Mouse (Mus musculus) forebrain, postnatal 0 days (tissue): ENCODE data around the gene Ephb3. TPM values are rescaled to one million over a fixed set of nuclear protein-coding genes. Genes with fewer than 3 reads are reported as not detected.

Source experiments
- ATAC-seq: fragments of 200-750 bp; cut with Nextera tagmentation; 2 replicates; pipeline ENCODE4 v1.8.0; 2017; ENCODE audit warnings: mild to moderate bottlenecking, moderate library complexity
- DNase-seq: peaks from one replicate; pipeline ENCODE4 v3.0.0-alpha.2; 2015
- H3K27ac ChIP-seq: fragments of 300-500 bp; sonication (generic); 2 replicates; pipeline ENCODE4 v1.5.1; 2014; ENCODE audit warnings: low read depth, mild to moderate bottlenecking, antibody characterized with exemption, low read length, moderate library complexity, mixed read lengths
- H3K27me3 ChIP-seq: fragments of 300-500 bp; sonication (generic); 2 replicates; pipeline ENCODE4 v1.6.1; 2014; ENCODE audit warnings: mild to moderate bottlenecking, low read length, mixed read lengths; ENCODE audit not compliant: insufficient read depth
- H3K36me3 ChIP-seq: fragments of 300-500 bp; sonication (generic); 2 replicates; pipeline ENCODE4 v1.6.1; 2014; ENCODE audit warnings: mild to moderate bottlenecking, moderate library complexity; ENCODE audit not compliant: insufficient read depth
- H3K4me1 ChIP-seq: fragments of 300-500 bp; sonication (generic); 2 replicates; pipeline ENCODE4 v1.6.1; 2014; ENCODE audit warnings: antibody characterized with exemption; ENCODE audit not compliant: insufficient read depth
- H3K4me2 ChIP-seq: fragments of 300-500 bp; sonication (generic); 2 replicates; pipeline ENCODE4 v1.6.1; 2014; ENCODE audit warnings: low read depth, mild to moderate bottlenecking, moderate library complexity
- H3K4me3 ChIP-seq: fragments of 300-500 bp; sonication (generic); 2 replicates; pipeline ENCODE4 v1.5.1; 2014; ENCODE audit warnings: low read depth, low read length, mixed read lengths
- H3K9ac ChIP-seq: fragments of 300-500 bp; sonication (generic); 2 replicates; pipeline ENCODE4 v1.6.1; 2014; ENCODE audit warnings: mild to moderate bottlenecking
- H3K9me3 ChIP-seq: fragments of 300-500 bp; sonication (generic); 2 replicates; pipeline ENCODE4 v1.6.1; 2016; ENCODE audit warnings: low read length
- CTCF ChIP-seq: sonication (generic); IDR thresholded peaks from 2 replicates; pipeline ENCODE4 v1.5.1; 2016; ENCODE audit warnings: antibody characterized with exemption, control low read depth, low read depth
- WGBS: fragments of 180-500 bp; shearing (Covaris S2); extraction: QIAGEN DNeasy Blood & Tissue Kit; methylation state at CpG from one replicate; pipeline ENCODE4 v1.1.7; 2014; 5-methylcytosine and 5-hydroxymethylcytosine counted together
- polyA plus RNA-seq: library from polyadenylated mRNA; unstranded; fragments of >200 nt; fragmentation: Nextera tagmentation; extraction: Ambion mirVana; gene quantifications from 2 replicates; pipeline ENCODE4 v1.2.1, GENCODE M21; 2015
- total RNA-seq: library from RNA; depleted of rRNA; stranded (reverse); fragments of >200 nt; gene quantifications from 2 replicates; pipeline ENCODE4 v1.2.3, GENCODE M21; 2014

The Ephb3 gene
- total and polyA plus RNA-seq, 2 experiments from 2014 or later: 5.8 to 11.3 TPM

DNA sequence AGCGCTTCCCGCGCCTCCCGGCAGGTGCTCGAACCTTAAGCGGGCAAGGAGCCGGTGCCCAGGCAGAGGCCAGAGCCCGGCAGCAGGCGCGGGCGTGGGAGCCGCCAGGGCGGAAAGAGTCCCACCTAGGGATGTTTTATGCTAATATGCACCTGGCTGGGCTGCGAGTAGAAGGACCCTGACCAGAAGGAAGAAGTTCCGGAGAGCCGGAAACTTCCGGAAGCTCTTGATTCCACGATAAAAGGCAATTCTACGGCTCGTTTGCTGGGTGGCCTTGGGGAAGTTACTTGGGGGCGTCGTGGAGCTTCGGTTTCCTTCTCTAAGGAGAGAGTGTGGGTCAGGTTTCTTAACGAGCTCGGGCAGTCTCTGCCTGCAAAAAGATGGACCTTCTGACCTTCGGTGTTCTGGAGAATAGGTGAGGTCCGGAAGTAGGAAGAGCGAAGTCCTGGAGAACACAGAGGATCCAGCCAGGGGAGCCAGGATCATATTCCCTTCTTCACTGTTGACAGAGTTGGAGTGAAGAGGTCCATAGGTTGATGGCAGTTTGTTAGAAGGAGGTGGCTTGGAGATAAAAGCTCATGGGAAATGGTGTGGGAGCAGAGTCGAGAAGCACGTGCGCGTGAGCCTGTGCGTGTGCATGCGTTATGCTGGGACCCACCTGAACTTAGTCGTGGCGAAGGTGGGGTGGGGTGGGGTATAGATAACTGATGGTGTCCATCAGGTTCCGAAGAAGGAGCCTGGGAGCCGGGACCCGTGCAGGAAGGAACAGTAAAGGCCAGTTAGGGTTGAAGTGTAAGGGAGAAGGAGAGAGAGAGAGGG, 44.4 kb downstream of the Ephb3 start:
- DNase-seq (no peak), ATAC-seq (no peak)
- Histone ChIP-seq H3K4me1 (peaks cover 6% of the 10 kb centered on the region; the same call in 1 of the 2 replicates), H3K27me3 (peaks cover 23% of the 10 kb centered on the region), H3K9ac (peak overlapping the region; percentile 2; the same call in 1 of the 2 replicates), H3K9me3 (no peaks in the 10 kb centered on the region), H3K36me3 (no peaks in the 10 kb centered on the region), H3K27ac (no peak overlapping the region), H3K4me2 (peak overlapping the region; percentile 75), H3K4me3 (peak overlapping the region; percentile 40)
- no peak for TF ChIP-seq CTCF
- 8% methylated on average over 39 of the region's 39 CpGs for WGBS

DNA sequence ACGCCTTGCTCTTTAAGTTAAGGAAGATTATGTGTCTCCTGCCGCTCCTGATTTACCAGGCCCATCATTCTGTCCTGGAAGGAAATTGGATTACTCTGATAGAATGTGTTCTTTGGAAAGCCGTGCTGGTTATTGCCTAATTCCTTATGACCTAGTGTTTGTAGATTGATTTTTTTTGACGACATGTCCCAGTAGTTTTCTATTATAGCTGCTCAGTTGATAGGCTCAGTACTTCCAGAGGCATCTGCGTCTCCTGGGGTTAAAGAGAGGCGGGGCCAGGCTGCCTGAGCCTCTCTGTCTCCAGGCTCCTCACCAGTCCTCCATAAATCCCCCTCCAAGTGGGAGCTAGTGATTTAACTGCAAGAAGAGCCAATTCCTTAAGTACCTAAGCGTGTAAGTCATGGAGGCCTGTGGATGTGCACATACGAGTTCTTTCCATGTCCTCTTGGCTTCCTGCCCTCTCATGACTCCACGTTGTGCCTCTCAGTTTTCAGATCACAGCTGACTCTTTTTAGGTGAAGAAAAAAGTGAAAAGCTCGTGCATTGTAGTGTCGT, 47.9 kb downstream of the Ephb3 start:
- Histone ChIP-seq H3K27ac (no peak overlapping the region), H3K36me3 (no peaks in the 10 kb centered on the region), H3K9ac (no peak overlapping the region), H3K27me3 (peaks cover 15% of the 10 kb centered on the region), H3K4me2 (no peak overlapping the region), H3K4me1 (peaks cover 6% of the 10 kb centered on the region; the same call in 1 of the 2 replicates), H3K4me3 (no peak overlapping the region), H3K9me3 (no peaks in the 10 kb centered on the region)
- WGBS: 52% methylated on average over 11 of the region's 11 CpGs
- TF ChIP-seq CTCF: no peak
- DNase-seq (no peak), ATAC-seq (no peak)

DNA sequence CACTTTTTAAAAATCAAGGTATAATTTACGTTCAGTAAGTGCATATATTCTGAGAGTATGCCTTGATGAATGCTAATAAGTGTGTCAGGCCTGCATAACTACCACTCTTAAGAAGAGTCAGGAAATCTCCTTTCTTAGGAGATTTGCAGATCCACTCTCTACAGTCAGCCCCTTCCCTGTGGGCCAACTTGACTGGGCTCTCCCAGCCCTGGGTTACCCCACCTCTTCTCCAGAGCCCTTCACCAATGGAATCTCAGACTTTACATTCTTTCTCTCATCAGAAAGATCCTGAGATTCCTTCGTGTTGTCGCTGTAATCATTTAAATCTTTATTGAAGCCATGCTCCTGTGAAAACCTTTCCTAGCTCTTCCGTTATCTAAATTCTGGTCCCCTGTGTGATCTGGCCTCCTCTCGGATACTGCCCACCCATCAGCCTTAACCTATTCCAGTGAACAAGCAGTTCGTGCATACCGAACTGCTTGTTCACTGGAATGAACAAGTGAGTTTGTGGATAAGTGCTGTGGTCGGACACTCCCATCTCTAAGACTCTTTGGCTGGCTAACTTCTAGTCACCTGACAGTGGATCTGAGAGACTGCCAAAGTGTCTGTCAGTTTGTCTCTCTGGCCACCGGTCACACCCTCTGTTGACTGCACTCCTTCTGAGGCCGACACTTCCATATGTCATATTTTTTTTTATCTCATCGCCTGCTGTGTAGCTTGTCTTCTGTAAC, 51.2 kb downstream of the Ephb3 start:
- Histone ChIP-seq H3K4me1 (no peaks in the 10 kb centered on the region), H3K27ac (no peak overlapping the region), H3K27me3 (no peaks in the 10 kb centered on the region), H3K4me2 (no peak overlapping the region), H3K9ac (no peak overlapping the region), H3K9me3 (no peaks in the 10 kb centered on the region), H3K36me3 (no peaks in the 10 kb centered on the region), H3K4me3 (no peak overlapping the region)
- no peak for TF ChIP-seq CTCF
- DNase-seq (no peak), ATAC-seq (no peak)
- 85% methylated on average over 11 of the region's 11 CpGs for WGBS

DNA sequence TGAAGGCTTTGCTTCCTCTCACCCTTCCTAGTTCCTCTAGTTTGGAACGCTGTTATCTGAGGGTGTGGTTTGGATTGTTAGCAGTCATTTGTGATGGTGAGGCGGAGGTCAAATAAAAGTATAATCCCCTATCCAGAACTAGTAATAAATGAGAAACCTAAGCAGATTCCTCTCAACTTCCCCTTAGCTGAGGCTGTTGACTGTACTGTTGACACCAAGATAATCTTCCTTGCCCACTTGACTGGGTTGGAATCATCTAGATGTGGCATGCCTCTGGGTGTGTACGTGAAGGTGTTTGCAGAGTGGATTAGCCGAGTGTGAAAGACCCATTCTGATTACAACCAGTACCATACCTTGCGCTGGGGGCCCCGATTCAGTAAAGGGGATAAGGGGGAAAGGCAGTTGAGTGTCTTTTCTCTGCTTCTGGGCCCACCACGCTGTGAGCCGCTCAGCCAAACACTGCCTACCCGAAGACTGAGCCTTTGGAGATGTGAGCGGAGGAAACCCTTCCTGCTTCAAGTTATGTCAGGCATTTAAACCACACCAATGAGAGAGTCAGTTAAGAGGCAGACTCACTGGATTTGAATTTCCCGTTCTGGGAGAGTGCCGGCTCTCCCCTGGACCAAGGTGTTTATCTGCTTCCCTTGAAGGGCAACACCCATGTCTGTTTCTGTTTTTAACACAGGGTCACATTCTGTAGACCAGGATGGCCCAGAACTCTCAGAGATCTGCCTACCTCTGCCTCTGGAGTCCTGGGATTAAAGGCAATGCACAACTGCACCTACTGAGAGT, 52.2 kb downstream of the Ephb3 start:
- 92% methylated on average over 12 of the region's 12 CpGs for WGBS
- ATAC-seq: no peak
- H3K27ac ChIP-seq: no peak overlapping the region
- no peaks in the 10 kb centered on the region for H3K9me3 ChIP-seq
- TF ChIP-seq CTCF: no peak
- no peaks in the 10 kb centered on the region for H3K27me3 ChIP-seq
- H3K4me3 ChIP-seq: no peak overlapping the region
- H3K9ac ChIP-seq: no peak overlapping the region
- H3K4me2 ChIP-seq: no peak overlapping the region
- H3K4me1 ChIP-seq: no peaks in the 10 kb centered on the region
- H3K36me3 ChIP-seq: no peaks in the 10 kb centered on the region
- DNase-seq: no peak

DNA sequence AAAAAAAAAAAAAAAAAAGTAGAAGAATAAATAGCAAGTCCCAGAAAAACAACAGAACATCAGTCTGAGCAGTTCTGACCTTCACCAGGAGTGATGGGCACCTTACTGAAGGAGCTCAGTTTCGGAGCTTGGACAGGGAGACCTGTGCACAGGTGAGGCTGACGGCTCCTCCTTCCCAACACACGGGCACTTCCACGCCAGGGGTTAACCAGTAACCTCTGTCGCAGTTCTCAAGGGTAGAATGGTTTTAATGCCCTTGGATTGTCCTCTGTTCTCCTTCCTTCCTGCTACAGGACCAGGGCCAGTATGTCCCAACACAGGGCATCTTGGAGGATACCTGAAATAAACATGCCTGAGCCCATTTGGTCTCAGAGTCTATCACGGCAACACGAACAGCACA, 60.9 kb downstream of the Ephb3 start:
- ATAC-seq (no peak), DNase-seq (no peak)
- H3K4me1 ChIP-seq: no peaks in the 10 kb centered on the region
- no peaks in the 10 kb centered on the region for H3K27me3 ChIP-seq
- no peak for TF ChIP-seq CTCF
- no peak overlapping the region for H3K9ac ChIP-seq
- H3K9me3 ChIP-seq: no peaks in the 10 kb centered on the region
- whole genome bisulfite sequencing: 82% methylated on average over 7 of the region's 7 CpGs
- H3K4me3 ChIP-seq: no peak overlapping the region
- no peak overlapping the region for H3K4me2 ChIP-seq
- no peaks in the 10 kb centered on the region for H3K36me3 ChIP-seq
- no peak overlapping the region for H3K27ac ChIP-seq

DNA sequence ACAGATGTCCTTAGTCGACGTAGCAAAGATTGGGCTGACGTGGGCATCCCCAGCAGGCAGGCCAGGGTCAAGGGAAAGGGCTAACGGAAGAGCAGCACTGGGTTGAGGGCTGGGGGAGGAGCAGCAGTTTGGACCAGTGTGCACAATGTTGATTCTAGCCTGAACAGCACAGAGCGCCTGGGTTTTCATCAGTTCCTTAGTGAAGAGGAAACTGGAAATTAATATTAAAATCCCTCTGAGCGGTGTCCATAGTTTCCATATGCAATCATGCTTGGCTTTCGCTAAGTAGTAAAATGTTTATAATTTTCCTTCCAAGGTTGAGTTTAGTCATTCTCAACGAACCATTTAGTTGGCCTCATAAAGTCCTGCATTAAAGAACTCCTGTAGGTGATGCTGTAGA, 65.2 kb downstream of the Ephb3 start:
- ATAC-seq (no peak), DNase-seq (no peak)
- Histone ChIP-seq H3K36me3 (no peaks in the 10 kb centered on the region), H3K9ac (no peak overlapping the region), H3K27ac (no peak overlapping the region), H3K4me3 (no peak overlapping the region), H3K9me3 (no peaks in the 10 kb centered on the region), H3K4me2 (no peak overlapping the region), H3K4me1 (peaks cover 5% of the 10 kb centered on the region; the same call in 1 of the 2 replicates), H3K27me3 (no peaks in the 10 kb centered on the region)
- 67% methylated on average over 8 of the region's 8 CpGs for WGBS
- no peak for TF ChIP-seq CTCF
